Mouse (Mus musculus): ENCODE data around the gene Maml2.

Gene Maml2

DNA sequence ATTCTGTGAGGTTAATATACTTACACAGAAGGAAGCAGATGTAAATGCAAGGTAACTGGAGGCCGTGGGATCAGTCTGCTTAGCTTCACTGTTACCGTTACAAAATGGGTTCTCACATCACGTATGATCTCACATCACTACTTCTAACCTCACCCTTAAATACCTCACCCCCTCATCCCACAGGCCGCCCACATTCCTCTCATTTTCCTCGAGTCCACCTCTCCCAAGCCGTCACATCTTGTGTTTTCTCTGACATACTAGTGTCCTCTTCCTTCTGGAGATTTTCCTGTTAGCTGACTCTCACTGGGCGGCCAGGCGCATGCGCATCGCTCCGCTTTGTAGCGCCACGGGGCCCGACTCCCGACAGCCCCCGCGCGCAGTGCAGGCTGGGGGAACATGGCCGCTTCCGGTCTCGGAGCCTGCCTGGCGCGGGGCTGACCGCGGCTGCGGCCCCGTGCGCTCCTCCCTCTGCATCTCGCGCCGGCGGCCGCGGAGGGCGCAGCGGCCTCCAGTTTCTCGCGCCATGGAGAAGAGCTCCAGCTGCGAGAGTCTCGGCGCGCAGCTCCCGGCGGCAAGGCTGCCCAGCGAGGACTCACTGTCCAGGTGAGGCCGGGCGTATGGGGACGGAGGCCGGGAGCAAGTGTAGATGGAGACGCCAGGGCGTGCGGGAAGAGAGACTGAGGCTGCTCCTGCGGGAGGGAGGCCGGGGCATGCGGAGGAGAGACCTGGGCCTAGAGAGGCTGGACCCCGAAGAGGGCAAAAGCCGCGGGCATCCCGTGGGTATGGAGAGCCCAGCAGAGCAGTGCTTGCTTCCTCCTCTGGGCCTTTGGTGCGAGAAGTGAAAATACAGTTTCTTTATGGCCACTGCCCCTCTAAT is 451.3 kb downstream of the Maml2 start:
- peak; percentile 98 for DNase-seq (ENCODE audit: low spot score)

GRCm38 (mm10) chr9:13749675-13749998 is 451.9 kb downstream of the Maml2 start:
- peak; percentile 26 for DNase-seq (ENCODE audit: low spot score)

DNA sequence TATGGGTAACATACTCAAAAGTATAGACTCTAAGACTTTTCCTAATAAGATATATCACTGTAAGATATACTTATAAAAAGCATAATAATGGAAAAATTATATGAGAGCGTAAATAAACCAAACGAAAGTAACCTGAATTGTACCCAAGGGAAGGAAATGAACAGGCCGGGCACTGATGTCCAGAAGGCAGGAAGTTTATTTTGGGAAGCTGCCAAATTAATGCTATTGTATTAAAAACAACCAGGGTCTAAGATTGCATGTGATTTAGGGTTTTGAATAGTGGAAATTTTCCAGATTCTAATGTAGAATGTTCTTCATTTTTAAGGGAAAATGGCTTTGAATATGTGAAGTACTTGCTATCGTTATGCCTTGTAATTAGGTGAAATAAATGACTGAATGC is 454.8 kb downstream of the Maml2 start:
- DNase-seq (ENCODE audit: low spot score): no peak

Data from embryo, embryonic 10 days (tissue).